Mouse (Mus musculus): Measurements from ENCODE around the gene Bik. TPM values are rescaled to one million over a fixed set of nuclear protein-coding genes. Genes with fewer than 3 reads are reported as not detected.

Bik gene
- 4.1 and 4.5 TPM in 2 replicates for polyA plus RNA-seq (2012; ENCODE audit: low replicate concordance)

DNA sequence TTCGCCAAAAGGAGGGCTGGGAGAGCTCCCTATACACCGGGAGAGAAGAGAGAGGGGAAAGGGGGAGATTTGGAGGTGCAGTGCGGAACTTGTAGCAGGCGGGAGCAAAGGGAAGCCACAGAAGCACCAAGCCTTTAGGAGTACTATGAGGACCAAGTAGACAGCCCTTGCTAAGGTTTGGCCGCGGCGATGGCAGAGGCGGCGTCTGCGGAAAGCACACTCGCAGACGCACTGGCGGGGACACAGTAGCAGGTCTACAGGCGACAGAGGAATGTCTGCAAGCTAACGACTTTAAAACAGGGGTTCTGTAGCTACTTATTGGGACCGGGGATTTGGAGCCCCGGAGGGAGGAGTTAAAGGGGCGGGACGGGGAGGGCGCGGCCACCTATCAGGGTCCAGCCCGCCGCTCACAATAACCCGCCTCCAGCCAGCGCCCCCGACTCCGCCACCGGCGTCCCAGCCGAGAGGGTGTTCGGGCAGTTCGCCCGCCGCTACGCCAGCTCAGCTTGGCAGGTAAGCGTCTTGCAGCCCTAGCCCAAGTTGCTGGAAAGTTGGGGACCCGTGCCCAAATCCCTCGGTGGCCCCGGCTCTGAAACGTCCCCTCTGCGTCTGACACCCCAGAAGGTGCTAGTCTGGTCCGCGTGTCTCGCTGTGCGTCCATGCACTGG, at the start of gene Bik:
Gene Bik (plus strand): TSS at position 439 of the 668 bp plus-strand sequence.

DNA sequence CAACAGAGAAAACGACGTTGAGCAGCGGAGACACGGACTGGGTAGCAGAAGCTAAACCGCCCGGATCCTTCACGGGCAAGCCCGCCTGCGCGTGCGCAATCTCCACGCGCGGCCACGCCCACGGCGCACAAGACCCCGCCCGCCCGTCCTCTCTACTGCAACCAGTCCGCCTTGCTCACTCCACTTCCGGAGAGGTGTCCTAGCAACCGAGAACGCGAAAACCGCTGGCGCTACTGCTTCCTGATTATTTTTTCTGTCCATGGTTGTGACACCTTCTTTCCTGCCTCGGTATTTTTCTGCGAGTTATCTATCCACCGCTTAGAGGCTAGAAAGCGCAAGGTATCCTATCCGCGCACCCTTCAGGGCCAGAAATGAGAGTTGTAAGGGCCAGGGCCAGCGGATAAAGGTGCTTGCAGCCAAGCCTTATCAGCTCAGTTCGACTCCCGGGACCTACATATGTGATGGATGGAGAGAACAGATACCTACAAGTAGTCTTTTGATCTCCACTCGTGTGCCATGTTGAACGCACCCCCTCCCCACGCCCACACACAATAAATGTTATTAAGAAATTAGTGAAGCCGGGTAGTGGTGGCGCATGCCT, 15.8 kb upstream of the Bik start, which contains the start of gene Ttll1:
Gene Ttll1 (minus strand): TSS at position 89 of the 601 bp plus-strand sequence.

GRCm38 (mm10) chr15:83563327-83563856, 36.7 kb downstream of the Bik start, which contains the start of the genes Tspo and Mcat:
Gene Tspo, plus strand, starts transcription at chr15:83563592.
Gene Mcat, minus strand, starts transcription at chr15:83563787.

Other genes with a start within 250 kb of the Bik start
- gene Arfgap3, start 176.6 kb upstream of the Bik start, polyA plus RNA-seq (2012; ENCODE audit: low replicate concordance), result 4.6 and 8.6 TPM in 2 replicates
- 57.8 and 189 TPM in 2 replicates for gene Pacsin2, start 62.3 kb upstream of the Bik start, polyA plus RNA-seq (2012; ENCODE audit: low replicate concordance)
- 1.6 and 1.7 TPM in 2 replicates for gene Ttll1, start 16.0 kb upstream of the Bik start, polyA plus RNA-seq (2012; ENCODE audit: low replicate concordance)
- 183 and 196 TPM in 2 replicates for gene Tspo, start 36.7 kb downstream of the Bik start, polyA plus RNA-seq (2012; ENCODE audit: low replicate concordance)
- gene Mcat, start 36.9 kb downstream of the Bik start, polyA plus RNA-seq (2012; ENCODE audit: low replicate concordance), result 38.7 and 49.2 TPM in 2 replicates
- gene Ttll12, start 68.3 kb downstream of the Bik start, polyA plus RNA-seq (2012; ENCODE audit: low replicate concordance), result 116 and 422 TPM in 2 replicates
- gene Scube1, start 198.2 kb downstream of the Bik start, polyA plus RNA-seq (2012; ENCODE audit: low replicate concordance), result 0.09 and 0.57 TPM in 2 replicates